Mouse (Mus musculus): ENCODE results near the gene Sgms1. TPM values are rescaled to one million over a fixed set of nuclear protein-coding genes. Genes with fewer than 3 reads are reported as not detected.

Sgms1 gene
- total RNA-seq, 2 experiments from 2014 or later = 36.3 to 44.3 TPM

GRCm38 (mm10) chr19:32273714-32274113 lies 115.8 kb downstream of the Sgms1 start:
- DNase-seq (ENCODE audit: low spot score in 2 of 2) = no peak

GRCm38 (mm10) chr19:32272475-32273260 lies 116.8 kb downstream of the Sgms1 start:
- DNase-seq (ENCODE audit: low spot score in 2 of 2) = no peak

GRCm38 (mm10) chr19:32271455-32272200 lies 117.9 kb downstream of the Sgms1 start:
- DNase-seq (ENCODE audit: low spot score in 2 of 2) = no peak

- DNase-seq (ENCODE audit: low spot score in 2 of 2) = no peak
Observed at GRCm38 (mm10) chr19:32269844-32270176, 119.7 kb downstream of the Sgms1 start.

GRCm38 (mm10) chr19:32269141-32269843 lies 120.2 kb downstream of the Sgms1 start:
- DNase-seq (ENCODE audit: low spot score in 2 of 2) = no peak

- no peak for DNase-seq (ENCODE audit: low spot score in 2 of 2)
Observed at GRCm38 (mm10) chr19:32268562-32268961, 121.0 kb downstream of the Sgms1 start.

GRCm38 (mm10) chr19:32266385-32267252 lies 122.9 kb downstream of the Sgms1 start:
- DNase-seq (ENCODE audit: low spot score in 2 of 2) = no peak

- no peak for DNase-seq (ENCODE audit: low spot score in 2 of 2)
Observed at GRCm38 (mm10) chr19:32263753-32264152, 125.8 kb downstream of the Sgms1 start.

GRCm38 (mm10) chr19:32262805-32263572 lies 126.5 kb downstream of the Sgms1 start:
- DNase-seq (ENCODE audit: low spot score in 2 of 2) = no peak

GRCm38 (mm10) chr19:32260869-32261688 lies 128.4 kb downstream of the Sgms1 start:
- DNase-seq (ENCODE audit: low spot score in 2 of 2) = no peak

- no peak for DNase-seq (ENCODE audit: low spot score in 2 of 2)
Observed at GRCm38 (mm10) chr19:32259830-32260229, 129.7 kb downstream of the Sgms1 start.

- no peak for DNase-seq (ENCODE audit: low spot score in 2 of 2)
Observed at GRCm38 (mm10) chr19:32259048-32259447, 130.5 kb downstream of the Sgms1 start.

- DNase-seq (ENCODE audit: low spot score in 2 of 2) = no peak
Observed at GRCm38 (mm10) chr19:32258146-32258545, 131.4 kb downstream of the Sgms1 start.

GRCm38 (mm10) chr19:32257616-32258015 lies 131.9 kb downstream of the Sgms1 start:
- DNase-seq (ENCODE audit: low spot score in 2 of 2) = no peak

GRCm38 (mm10) chr19:32256706-32257415 lies 132.7 kb downstream of the Sgms1 start:
- DNase-seq (ENCODE audit: low spot score in 2 of 2) = no peak

- no peak for DNase-seq (ENCODE audit: low spot score in 2 of 2)
Observed at GRCm38 (mm10) chr19:32255429-32256185, 133.9 kb downstream of the Sgms1 start.

GRCm38 (mm10) chr19:32254739-32255344 lies 134.7 kb downstream of the Sgms1 start:
- no peak for DNase-seq (ENCODE audit: low spot score in 2 of 2)

- DNase-seq (ENCODE audit: low spot score in 2 of 2) = no peak
Observed at GRCm38 (mm10) chr19:32254204-32254603, 135.3 kb downstream of the Sgms1 start.

Data from layer of hippocampus, postnatal 10 days (tissue).